Mouse (Mus musculus): ENCODE results near the gene Whrn.
A peak's percentile ranks its signal among the peaks of the same experiment; 100 is the strongest.

The Whrn gene

DNA sequence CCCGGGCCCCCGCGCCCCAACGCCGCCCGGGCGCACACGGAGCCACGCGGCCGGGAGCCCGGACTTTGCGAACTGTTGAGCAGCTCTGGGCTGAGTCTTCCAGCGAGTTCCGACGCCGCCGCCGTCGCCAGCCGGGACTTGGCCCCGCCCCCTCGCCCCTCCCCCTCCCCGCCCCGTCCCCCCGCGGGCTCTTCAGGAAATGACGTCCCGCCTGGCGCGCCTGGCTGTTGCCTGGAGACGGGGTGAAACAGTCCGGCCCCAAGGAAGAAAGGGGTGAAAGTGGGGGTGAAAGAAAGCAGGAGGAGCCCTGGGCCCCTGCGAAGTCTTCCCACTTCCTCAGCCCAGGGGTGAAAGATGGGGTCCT is at the start of gene Whrn:
Whrn (minus strand) TSS at position 77 of the 364 bp plus-strand sequence.
- DNase-seq (ENCODE audit: low spot score), result peak; percentile 20

DNA sequence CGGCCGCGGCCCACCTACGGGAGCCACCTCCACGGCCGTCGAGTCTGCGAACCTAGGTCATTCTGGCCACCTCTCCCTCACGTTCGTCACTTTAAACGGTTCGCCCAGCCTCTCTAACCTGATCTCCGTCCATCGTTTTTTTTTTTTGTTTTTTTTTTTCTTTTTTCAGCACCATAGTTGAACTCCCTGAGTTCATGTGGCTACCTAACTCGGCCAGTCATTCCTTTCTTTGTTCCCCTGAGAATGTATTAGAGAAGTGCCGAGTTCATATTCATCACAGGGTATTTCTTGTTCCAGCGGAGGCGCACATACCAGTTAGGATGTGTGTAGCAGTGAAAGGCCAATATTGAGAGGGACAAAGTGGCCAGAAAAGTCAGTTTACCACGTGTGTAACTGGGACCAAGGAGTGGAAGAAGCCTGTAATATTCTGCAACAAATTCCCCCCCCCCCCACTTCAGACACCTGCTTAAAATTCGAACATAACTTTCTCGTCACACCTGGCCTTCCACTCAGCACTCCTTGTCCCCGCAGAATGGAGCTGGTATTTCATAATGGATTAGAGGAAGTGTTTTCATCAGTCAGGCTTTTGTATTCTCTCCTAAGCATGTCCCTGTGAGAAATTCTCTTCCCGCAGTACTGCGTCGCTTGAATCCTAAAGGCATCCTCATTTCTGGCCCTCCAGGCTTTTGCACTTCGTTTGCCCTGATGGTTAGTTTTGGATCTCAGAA is 49.6 kb upstream of the Whrn start:
- DNase-seq (ENCODE audit: low spot score), result no peak

- peak; percentile 92 for DNase-seq (ENCODE audit: low spot score)
These were observed 48.9 kb upstream of the Whrn start, which contains the start of gene Atp6v1g1 for GRCm38 (mm10) chr4:63544494-63545230. Gene Atp6v1g1, plus strand, starts transcription at chr4:63544772.

DNA sequence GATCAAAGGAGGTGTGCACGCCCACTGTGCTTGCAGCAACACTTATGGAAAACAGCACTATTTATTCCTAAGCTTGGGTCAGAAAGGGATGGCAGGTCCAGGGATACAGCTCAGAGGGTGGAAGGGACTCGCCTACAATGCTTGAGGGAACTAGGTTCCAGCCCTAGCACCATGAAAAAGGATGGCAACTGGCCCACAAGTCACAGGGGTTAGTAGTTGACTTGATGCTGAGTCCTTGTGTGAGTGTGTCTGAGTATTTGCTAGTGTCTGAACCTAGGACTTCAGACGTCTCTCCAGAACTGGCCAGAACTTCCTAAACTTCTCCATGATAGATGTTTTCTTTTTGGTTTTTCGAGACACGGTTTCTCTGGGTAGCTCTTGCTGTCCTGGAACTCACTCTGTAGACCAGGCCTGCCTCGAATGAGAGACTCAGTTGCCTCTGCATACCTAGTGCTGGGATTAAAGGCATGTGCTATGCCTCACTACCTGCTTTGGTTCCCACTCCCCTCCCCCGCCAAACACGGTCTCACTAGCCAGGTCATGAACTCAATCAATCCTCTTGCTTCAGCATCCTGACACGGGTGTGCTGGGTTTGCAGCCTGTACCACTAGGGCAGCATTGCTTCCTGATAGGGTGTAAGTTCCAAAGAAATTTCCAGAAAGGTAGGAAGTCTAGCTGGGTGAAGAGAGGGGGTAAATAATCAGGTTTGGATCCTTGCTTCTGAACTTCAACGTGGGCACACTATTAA is 48.1 kb upstream of the Whrn start:
- peak; percentile 25 for DNase-seq (ENCODE audit: low spot score)

GRCm38 (mm10) chr4:63542209-63542608 is 46.4 kb upstream of the Whrn start:
- no peak for DNase-seq (ENCODE audit: low spot score)

DNA sequence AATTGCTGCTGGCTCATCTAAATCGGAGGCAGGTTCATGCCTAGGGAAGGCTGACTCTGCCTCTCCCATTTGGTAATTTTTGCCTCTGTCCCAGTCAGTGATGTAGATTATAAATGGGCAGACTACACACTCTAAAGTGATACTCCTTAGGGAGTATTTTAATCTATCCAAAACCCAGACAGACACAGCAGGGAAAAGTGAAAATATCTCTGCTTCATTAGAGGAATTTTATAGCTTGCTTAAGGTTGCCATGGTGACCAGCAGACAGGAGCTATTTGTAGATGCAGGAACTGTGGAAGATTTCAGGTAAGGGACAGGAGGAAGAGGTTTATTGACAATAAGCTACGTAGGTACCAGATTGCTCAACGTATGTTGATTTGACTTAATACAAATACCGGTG is 41.8 kb upstream of the Whrn start:
- DNase-seq (ENCODE audit: low spot score), result no peak

DNA sequence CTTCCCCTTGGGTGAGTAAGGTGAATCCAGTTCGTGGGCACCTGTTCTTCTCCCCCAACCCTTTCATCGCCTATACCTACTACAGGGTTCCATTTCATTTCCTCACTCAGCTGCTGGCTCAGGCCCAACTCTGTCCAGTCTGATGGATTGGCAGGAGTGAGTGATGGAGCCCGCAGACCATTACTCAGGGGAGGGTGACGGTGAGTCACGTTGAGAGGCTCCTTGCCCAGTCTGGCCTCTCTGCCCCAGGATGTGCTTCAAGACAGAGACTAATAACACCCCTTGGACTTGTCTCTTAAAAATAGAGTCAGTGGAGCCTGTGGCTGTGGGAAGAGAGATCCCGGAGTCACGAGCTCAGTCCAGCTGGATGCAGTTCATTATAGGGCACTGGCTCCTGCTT is 34.6 kb upstream of the Whrn start:
- DNase-seq (ENCODE audit: low spot score), result no peak

DNA sequence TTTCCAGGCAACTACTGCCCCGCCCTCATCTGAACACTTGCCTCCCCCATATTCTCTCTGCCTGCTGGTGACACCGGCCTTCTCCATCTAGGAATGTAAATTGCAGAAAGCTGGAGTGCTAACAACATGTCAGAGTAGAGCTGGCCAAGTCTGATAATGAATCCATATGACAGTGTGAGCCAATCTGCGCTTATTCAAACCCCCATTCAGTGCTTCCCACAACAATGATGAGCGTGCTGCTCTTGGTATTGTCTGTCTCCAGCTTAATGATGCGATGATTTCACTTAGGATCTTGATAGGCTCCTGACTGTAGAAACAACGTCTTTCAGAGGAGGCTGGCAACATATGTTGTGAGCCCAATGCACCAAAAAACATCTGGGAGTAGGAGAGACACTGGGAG is 33.2 kb upstream of the Whrn start:
- no peak for DNase-seq (ENCODE audit: low spot score)

DNA sequence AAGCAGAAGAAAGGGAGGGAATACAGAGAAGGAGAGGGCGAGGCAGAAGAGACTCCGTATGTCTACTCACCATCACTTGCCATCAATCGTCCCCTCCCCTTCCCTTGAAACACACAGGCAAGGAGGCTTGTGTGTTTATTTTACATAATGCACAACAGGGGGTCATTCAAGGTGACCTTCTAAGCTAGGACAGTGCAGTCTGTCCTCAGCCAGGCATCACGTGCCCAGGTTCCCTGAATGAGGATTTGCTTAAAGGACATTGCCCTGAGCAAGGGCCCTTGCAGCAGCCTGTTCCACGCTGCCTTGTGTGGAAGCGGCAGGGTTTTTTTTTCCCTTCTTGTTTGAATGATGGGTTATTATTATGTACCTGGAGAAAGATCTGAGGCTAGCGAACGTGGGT is 29.7 kb upstream of the Whrn start:
- no peak for DNase-seq (ENCODE audit: low spot score)

DNA sequence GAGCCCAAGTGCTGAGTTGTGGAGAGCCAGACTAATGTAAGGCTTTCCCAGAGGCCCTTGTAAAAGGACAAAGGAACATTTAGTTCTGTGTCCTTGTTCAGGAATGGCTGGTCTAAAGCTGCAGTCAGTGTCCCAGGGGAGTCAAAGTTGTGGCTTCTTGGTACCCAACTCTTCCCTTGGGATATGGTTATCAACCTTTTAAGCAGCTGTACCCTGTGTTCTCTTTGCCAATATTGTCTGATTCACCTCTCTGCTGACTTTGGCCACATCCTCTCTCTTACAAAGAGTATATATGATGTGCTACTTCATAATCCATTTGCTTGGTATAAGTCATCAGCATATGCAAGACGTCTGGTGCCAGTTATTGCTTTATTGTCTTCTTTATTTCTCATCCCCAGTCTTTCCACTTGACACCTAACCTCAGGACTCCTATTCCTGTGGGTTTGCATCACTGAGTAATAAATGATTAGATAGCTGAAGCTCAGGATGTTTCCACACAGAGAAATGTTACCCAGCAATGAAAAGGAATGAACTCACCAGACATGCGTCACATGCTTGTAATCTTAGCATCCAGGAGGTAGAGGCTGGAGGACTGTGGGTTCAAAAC is 26.1 kb upstream of the Whrn start:
- DNase-seq (ENCODE audit: low spot score), result no peak

GRCm38 (mm10) chr4:63515021-63515420 is 19.2 kb upstream of the Whrn start:
- no peak for DNase-seq (ENCODE audit: low spot score)

DNA sequence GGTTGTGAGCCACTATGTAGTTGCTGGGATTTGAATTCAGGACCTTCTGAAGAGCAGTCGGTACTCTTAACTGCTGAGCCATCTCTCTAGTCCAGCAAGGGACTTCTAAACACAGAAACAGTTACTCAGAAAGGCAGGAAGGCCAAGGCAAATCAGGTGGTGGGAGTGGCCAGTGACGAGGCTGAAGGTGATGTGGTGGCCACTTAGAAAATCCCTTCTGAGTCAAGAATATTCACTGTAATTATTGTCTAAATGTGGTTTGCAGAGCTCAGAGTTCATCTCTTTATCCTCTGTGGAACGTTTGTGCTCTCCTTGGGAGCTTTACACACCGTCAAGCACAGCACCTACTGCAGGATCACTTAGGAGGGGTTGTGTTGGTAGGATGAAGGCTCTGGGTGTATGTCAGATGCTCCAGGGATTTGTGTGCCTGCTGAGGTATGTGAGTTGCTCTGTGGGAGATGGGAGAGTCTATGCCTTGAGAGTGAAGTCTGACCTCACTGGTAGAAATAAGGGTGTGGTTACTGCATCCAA is 18.7 kb upstream of the Whrn start:
- DNase-seq (ENCODE audit: low spot score), result no peak

DNA sequence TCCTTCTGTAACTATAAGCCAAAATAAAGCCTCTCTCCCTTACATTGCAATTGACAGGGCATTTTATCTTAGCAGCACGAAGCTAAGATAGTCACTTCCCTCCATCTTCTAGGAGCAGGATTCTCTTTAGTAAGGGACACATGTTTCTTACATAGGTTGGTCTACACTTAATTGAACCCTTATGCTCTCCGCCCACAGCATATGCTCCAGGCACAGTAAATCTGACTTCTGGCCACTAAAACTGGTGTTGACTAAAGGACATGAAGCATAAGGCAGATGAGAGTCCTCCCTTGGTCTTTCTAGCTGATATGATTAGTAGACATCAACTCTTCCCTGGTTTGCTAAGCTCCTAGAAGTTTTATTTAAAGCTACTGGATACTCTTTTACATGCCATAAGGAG is 17.1 kb upstream of the Whrn start:
- no peak for DNase-seq (ENCODE audit: low spot score)

GRCm38 (mm10) chr4:63508232-63508631 is 12.4 kb upstream of the Whrn start:
- DNase-seq (ENCODE audit: low spot score), result peak; percentile 24

- DNase-seq (ENCODE audit: low spot score), result no peak
These were observed 11.7 kb upstream of the Whrn start for GRCm38 (mm10) chr4:63507478-63507877.

DNA sequence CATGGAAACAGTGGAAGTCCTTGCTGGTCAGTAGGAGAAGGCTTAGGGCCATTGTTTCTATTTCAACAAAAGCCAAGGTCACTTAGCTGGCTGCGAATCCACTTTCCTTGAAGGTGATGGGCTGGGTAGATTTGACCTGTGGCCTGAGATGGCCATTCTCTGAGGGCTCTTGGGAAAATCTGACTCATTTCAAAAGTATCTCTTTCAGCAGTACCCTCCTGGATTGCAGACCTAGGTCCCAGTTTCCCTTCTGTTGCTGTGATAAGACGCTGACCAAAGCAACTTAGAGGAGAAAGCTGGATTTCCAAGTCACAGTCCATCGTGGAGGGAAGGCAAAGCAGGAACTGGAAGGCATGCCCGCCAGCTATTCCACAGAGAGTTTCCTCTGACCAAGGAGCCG is 8.2 kb upstream of the Whrn start:
- DNase-seq (ENCODE audit: low spot score), result no peak

GRCm38 (mm10) chr4:63501050-63501449 is 5.3 kb upstream of the Whrn start:
- no peak for DNase-seq (ENCODE audit: low spot score)

- no peak for DNase-seq (ENCODE audit: low spot score)
These were observed 2.6 kb upstream of the Whrn start for GRCm38 (mm10) chr4:63498346-63498745.

GRCm38 (mm10) chr4:63496312-63496711 is 521 bp upstream of the Whrn start:
- DNase-seq (ENCODE audit: low spot score), result no peak

- no peak for DNase-seq (ENCODE audit: low spot score)
These were observed 550 bp downstream of the Whrn start for GRCm38 (mm10) chr4:63494967-63495914.

GRCm38 (mm10) chr4:63494401-63494966 is 1.3 kb downstream of the Whrn start:
- no peak for DNase-seq (ENCODE audit: low spot score)

Measured in spleen, adult 12 weeks (tissue).